Mouse (Mus musculus) ovary, adult 18-20 months (tissue): ENCODE results near the gene Glis1.

Experiments
- DNase-seq: peaks from one replicate; pipeline ENCODE4 v3.0.0; 2022; ENCODE audit warnings: low spot score, mixed read lengths

Gene Glis1

DNA sequence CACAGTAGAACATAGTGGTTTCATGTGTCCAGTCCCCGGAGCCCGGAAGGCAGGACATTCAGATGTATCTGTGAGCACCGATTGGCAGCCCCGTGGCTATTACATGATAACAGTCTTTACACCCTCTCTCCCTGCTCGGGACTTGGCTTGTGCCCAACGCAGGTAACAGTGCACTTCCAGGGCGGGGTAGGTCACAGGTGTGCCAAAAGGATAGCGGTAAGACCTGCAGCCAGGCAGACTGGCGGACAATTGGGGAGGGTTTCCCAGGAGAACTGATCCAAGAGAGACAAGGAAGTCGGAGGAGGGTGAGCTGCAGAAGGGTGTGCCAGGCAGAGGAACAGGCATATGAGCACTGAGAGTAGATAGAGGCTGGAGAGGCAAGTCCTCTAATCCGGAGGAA, 84.4 kb downstream of the Glis1 start:
- DNase-seq: no peak

DNA sequence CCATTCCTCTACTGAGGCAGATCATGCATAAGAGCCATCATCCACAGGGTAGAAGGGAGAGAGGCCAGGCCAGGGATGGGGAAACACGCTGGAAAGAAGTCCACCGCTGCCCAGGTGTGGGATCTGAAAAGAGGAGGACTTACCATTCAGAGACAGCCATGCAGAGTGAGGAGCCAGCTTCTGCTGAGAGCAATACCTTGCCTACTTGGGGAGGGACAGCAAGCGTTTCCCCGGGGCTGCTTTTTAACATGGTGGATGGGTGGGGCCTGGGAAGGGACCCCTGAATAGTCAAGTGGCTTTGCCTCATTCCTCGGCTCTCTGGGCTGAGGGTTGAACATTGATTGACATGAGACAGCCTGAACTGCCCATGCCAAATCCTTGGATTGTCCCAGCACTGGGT, 85.7 kb downstream of the Glis1 start:
- no peak for DNase-seq

DNA sequence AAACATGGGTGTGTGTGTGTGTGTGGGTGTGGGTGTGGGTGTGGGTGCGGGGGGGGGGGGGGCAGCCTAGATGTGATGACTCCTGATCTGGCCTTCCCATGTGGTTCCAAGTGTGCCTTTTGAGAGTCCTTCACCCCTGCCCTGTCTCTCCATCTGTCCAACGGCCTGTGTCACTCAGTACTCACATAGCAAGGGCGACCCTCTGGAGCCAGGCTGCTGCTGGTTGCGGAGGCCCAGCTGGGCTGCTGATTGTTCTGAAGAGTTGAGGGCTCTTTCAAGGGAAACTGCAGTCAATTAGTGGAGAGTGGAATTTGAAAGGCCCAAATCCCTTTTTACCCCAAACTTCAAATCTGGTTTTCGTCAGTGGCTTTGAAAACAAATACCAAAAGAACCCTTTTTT, 86.4 kb downstream of the Glis1 start:
- DNase-seq: no peak

DNA sequence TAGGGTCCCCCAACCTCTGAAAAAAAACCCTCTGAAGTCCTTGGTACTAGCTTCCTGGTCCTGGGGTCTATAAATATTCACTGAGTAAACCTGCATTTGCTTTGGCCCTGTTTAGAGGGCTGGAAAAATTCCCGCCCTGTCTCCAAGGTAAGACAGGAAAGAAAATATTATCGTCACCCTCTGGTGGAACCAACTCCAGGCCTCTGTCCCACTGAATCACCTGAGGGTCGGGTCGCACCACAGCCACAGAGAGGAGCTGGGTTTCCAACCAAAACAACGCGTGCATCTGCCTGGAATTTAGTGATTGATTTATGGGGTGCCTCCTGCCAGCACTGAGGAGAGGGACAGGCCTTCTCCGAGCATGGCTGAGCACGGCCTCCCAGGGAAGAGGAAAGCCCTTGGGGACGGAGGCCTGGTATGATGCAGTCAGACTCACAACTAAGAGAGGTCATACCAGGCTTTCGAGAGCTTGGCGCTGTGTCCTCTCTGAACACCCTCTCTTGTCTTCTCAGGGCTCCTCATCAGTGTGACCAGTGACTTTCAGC, 89.3 kb downstream of the Glis1 start:
- DNase-seq: no peak

DNA sequence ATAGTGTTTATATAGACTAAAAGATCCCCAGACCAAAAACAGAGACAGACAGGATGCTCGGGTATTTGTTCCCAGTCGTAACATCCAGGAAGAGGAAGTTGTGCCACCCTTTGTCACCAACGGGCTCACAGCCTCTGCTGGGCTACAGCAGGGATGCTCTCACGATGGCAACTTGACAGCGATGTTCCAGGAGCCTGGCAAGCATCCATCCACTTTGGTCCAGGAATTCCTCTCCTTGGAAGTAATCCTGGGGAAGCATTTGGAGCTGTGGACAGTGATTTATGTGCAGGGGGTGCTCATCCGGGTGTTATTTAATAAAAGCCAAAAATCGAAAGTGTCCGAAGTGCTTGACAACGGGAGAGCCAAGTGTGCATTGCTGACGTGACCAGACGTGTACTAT, 100.7 kb downstream of the Glis1 start:
- DNase-seq: no peak

DNA sequence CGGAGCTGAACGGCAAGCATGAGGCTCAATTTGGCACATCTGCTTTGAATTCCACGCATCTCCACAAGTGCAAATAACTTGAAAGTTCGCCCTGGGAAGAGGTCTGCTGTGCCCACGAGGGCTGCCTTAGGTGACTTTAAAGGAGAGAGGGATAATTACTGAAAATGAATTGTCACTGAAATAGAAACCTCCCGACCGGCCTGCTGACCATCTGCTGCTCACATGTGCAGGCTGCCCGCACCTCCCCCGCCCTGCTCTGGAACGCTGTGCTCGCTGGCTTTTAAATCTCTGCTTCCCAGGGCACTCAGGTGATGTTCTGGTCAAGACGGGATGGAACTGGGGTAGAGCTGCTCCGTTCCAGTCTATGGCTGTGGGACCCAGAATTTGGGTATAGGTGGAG, 103.7 kb downstream of the Glis1 start:
- DNase-seq: no peak

DNA sequence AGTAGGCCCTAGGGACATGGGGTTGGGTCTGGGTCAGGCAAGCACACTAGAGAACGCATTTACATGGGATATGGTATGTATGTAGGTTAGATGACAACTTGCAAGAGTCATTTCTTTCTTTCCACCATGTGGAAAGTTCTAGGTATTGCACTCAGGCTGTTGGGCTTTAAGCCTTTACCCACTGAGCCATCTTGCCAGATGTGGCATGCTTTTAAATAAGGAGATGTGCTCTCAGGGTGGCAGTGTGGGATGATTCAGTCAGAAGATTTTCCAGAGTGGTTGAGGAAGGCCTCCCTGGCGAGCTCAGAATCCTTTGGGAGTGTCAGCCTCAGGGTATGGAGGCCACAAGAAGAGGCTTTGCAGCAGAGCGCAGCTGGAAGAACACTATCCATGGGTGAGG, 104.2 kb downstream of the Glis1 start:
- no peak for DNase-seq

DNA sequence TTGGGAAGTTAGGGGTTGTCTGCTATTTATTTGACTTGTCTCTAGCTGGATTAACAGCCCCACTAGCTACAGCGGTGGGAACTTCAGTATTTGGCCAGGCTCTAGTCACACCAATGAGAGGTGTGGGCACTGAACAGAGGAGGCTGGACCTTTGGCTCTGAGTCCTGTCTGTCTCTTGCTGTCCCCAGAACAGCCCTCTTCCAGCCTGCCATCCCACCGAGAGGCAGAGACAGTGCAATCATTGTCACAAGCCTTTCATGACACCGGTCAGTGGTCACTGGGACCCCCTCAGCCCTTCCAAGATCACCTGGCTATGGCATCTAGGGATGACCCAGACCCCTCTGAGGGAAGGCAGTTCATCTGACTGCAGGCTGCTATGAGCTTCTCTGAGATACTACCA, 104.6 kb downstream of the Glis1 start:
- no peak for DNase-seq

DNA sequence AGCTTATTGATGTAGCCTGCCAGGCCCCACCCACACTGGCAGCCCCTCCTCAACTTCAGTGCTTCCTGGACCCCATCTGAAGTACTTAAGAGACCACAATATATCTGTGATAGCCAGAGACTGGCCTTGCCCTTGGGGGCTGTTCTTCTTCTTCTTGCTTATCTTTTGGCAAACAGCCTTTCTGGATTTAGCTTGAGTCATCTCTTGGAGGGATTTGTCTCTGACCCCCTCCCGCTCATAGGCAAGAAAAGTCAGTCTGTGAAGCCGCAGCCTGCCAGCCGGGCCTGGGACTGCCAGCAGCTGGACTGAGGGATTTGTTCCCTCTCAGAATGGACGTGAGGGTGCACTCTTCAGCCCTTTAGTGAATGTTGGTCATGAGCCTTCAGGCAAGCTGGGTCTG, 107.4 kb downstream of the Glis1 start:
- DNase-seq: peak; percentile 21

DNA sequence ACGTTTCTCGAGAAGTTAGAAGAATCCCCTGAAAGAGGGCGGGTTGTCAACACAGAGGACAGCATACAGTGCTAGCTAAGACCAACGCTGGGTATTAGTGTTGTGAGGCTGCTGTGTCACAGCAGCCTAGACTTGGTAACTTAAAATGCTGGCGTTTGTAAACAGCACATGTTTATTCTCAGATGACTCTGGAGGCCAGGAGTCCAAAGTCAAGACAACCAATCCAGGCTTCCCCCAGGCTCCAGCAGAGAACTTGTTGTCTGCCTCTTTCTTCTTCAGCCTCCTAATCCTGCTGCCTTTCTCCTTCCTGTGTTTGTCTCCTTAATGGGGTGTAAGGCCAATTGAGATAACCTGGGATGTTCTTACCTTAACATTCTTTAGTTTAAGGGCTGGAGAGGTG, 110.5 kb downstream of the Glis1 start:
- no peak for DNase-seq

DNA sequence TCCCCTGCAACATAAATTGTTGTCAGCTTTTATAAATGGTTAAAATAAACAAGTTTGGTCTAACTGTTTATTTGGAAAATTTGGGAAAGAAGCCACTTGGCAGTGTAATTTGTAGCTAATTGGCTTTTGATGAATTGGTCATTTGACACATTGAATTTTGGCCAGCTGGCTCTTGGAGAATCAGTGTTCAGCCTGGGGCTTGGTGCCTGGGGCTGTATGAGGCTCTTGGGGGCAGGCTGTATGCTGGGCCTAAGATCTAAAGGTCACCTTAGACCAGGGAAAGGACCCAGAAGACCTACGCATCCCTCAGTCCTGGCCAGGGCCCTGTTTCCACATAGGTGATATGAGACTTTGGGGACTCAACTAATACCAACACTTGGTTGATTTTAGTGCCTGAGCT, 111.3 kb downstream of the Glis1 start:
- DNase-seq: no peak

DNA sequence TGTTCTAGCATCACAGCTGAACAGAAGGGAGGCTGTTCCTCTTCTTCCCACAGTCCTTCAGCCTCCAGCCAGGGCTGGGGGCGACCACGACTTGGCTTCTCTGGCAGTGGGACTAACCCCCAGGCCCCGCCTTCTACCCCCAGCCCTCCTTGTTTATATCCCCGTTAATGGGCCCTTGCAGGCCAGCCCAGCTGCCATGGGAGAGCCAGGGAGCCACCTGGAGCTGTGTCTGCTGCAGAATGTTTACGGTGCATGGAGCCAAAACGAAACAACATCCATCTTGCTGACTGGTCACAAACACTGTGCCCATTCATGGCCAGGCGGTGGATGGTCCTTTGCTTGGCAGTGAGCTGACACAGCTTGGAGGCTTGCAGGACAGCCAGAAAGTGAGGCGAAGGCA, 112.1 kb downstream of the Glis1 start:
- DNase-seq: no peak

DNA sequence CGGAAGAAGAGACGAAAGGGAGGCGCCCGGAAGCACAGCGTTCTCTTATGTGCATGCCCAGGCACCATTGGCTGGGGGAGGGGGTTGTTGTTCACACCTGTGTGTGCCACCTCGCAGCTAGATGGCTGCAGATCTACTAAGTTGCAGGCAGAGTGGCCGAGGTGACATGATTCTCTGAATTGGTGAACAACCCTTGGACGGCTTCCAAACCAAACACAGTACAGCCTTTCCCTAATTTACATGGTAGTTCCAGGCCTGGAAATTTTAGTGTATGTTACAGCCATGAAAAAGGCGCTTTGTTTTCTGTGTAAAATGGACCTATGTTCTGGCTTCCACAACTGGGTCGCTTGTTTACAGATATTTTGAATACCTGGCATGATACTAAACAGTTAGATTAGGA, 115.7 kb downstream of the Glis1 start:
- DNase-seq: no peak

DNA sequence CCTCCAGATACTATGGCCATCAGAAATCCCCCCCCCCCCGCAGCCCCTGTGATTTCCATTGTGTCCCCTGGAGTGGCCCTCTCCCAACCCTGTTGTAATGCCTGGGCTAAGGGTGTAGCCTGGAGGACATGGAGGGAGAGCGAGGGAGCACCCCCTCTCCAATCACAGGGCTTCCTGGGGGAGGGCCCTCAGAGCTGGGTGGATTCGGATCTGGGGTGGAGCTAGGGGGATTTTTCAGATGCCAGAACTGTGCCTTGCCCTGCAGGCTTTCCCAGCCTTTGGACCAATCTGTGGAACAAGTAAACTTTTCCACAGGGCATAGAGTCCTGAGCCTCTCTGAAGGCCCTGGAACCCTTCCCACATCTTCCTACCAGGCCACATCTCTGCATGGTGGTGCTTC, 116.2 kb downstream of the Glis1 start:
- no peak for DNase-seq

DNA sequence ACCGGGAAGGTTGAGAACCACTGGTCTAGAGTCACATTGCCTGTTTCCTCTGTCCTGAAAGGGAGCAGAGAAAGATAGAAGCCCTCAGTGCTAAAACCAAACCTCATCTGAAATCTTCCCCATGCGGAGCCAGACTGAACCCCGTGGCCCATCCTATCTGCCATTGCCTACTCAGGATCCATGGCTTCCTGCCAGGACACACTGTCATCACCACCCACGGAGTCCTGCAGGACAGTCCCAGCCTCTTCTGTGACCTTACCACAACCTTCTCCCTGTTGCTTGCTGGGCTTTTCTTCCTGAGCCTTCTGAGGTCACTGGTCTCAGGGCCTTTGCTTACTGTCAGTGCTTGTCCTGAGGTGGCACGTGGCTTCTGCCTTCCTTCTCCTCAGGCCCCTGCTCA, 118.3 kb downstream of the Glis1 start:
- no peak for DNase-seq

DNA sequence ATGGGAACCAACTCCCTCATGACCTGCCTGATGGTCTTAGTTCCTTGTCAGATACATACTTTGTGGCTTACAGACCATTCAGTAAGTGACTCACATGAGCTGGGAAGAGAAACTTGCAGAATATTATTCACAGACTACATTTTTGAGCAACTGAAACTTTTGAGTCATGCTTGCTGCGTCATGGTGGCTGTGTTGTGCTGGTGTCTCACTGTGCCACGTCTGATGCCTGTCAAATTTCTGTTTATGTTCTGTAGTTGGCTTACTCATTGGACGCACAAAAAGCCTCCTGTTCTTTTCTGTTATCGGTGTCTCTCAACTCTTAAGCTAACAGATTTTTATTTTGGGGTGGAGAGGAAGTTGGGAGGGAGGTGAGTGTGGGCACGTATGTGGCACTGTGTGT, 119.4 kb downstream of the Glis1 start:
- no peak for DNase-seq

DNA sequence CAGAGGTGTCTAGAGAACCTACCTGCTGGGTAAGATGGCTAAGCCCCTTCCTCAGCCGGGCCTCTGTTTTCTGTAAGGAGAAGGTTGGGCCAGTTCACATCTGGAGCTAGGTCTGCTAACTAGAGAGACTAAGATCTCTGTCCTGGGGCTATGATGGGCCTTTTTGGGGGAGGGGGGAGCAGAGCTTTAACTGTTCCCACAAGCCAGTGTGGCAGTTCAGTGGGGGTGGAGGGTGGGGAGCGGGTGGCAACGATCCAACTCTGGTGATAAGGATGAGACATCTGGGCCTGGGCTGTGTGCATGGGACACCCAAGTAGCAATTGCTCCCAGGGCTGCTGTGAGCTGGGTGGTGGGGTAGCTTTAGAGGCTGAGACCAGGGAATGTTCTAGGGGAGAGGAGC, 124.4 kb downstream of the Glis1 start:
- no peak for DNase-seq

DNA sequence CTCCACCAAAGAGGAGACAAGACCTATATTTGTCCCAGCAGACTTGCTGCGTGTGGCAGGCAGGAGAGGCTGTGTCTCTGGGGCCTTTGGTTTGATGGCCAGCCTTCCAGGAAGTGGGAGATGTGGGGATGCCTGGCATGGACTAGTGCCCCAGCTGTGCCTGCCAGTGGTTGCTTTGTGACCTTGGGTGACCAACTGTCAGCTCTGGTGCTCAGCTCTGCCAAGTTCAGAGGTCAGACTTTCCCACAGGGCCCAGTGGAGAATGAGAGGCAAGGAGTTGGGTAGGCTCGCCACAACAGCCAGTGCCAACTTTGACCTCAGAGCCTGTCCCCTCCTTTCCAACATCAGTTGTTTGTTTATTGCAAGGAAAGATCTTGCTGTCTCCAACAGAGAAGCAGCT, 126.7 kb downstream of the Glis1 start:
- peak; percentile 12 for DNase-seq

DNA sequence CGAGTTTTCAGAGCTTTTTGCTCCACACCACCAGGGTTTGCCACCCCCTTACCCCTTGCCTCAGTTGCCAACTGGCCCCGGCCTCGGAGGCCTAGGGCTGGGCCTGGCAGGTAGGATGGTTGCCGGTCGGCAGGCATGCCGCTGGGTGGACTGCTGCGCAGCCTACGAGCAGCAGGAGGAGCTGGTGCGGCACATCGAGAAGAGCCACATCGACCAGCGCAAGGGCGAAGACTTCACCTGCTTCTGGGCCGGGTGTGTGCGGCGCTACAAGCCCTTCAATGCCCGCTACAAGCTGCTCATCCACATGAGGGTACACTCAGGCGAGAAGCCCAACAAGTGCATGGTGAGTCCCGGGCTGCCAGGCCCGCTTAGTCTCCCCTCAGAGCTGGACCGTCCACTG, 133.8 kb downstream of the Glis1 start:
- DNase-seq: no peak

DNA sequence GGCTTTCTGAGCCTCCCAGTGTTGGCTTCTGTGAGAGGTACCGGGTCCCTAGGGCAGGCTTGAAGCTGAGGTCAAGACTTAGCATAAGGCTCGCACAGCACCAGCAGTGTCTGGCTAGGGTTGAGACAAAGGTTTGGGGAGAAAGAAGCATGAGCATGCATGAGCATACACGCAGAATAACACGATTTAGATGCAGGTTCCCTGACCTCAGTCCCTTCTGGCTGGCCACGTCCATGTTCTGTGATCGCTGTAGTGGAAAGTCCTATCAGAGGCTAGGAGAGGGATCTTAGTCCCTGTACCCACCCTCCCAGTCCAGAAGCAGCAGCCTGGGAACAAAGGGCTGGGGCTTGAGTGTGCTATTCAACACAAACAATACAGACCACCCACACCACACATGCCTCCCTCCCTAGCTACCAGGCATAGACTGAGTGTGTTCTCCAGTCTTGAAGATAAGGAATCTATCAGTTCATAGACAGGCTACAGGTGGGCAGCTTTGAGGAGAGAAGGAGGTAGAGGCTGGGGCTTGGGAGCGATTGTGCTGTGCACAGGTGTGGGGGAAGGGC, 134.6 kb downstream of the Glis1 start:
- no peak for DNase-seq

DNA sequence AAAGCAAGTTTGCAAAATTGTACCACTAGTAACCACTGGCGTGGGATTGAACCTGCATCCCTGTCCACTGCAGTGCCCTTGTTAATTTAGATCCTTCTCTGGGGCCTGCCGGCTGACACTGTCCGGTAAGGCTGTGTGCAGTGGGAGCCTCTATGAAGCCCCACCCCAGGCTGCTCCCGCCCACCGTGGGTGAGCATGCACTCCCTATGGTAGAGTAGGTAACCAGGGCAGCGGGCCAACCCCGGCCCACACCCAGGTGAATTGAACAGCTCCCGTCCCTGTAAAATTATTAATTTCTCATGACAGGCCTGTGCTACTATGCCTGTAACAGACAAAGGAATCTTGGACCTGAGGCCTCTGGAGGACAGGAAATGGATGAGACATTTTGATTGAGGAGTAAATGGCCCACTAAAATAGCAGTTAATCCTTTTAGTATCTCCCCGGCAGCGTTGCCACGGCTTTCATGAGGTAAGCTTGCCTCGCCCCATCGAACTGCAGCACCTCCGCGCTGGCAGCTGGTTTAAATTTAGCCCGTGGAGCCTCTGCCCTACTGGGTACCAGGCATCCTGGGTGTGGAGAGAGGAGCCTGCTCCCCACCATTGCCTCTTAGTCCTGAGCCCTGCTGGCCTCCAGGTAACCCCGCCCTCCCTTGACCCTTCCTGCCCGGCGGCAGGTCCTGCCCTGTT, 136.1 kb downstream of the Glis1 start:
- DNase-seq: no peak

DNA sequence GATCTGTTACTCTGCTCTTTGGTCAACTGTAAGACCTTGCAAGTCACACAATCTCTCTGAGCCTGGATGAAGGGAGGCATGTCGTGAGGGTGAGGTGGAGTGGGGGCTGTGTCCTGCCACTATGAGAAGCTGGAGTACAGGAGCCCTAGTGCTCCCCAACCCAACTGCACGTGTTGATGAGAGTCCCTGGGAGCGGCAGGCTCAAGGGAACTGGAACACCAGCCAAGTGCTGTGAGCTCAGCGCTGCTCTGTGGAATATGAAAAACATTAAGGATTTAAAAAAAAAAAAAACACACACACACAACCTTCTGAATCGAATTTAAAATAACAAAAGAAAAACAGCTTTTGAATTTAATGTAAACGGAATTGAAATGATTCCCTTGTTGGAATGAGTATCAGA, 141.4 kb downstream of the Glis1 start:
- DNase-seq: no peak

DNA sequence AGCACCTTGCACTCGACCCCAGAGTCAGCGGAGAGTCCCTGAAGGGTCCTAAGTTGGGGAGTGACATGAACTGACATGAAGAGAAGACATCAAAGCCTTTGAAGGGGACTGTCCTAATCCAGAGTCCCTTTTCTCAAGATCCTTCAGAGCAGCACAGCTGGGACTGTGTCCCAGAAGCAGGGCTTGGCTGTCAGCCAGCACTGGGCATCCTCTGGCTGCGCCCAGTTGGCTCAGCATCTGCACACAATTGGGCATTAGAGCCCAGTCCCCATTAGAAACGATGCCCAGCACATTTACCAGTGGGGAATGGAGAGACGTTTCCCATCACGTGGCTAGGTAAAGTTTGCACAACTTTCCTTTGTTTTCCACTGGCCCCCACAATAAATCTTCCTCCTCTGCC, 142.4 kb downstream of the Glis1 start:
- DNase-seq: no peak

DNA sequence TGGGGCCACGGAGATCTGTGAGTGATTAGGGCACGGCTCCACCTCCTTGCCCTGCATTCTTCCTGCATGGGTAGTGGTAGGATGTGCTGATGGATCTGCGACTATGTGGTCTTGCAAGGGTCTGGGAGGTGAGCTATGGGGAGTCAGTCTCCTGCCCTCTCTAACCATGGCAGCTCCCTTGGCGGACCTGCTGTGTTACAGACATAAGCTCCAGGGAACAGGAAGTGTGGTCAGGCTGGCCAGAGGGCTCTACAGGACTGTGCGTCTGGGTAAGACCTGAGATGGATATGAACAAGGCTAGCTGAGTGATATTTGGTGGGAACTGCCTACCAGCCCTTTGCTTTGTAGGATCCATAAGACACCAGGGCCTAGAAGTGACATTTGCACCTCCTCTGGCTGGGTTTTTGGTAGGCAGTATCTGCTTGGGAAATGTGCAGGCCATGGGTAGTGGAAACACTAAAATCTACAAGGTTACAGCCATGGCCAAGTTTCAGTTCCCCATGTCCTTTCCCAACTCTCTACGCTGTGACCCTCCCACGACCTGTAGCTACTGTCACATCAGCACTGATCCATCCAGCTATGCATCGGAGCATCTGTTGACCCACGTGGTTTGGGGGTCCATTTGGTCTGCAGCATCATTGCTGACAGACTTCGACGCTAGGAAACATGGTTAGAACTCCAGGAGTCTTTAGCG, 142.9 kb downstream of the Glis1 start:
- DNase-seq: no peak
